Mouse (Mus musculus) kidney, adult 2 months (tissue): ENCODE data around the gene Caml.

Source experiments
- CTCF ChIP-seq: fragments of 200-500 bp; conservative IDR thresholded peaks from 2 replicates; pipeline ENCODE4 v1.5.1; 2011; ENCODE audit warnings: low read depth, mild to moderate bottlenecking, control low read depth, low read length, moderate library complexity, mixed read lengths; ENCODE audit not compliant: insufficient read depth, insufficient read length
- POLR2A ChIP-seq: fragments of 200-500 bp; IDR thresholded peaks from one replicate; pipeline ENCODE4 v1.6.1; 2011; ENCODE audit warnings: low read depth, low read length, control low read depth

GRCm38 (mm10) chr13:55599566-55600540, 23.0 kb upstream of the Caml start, which contains the start of gene B4galt7:
- TF ChIP-seq CTCF (no peak), POLR2A (no peak)
